Mouse (Mus musculus) limb, embryonic 11.5 days (tissue): Measurements from ENCODE around the gene Arhgef3. TPM values are rescaled to one million over a fixed set of nuclear protein-coding genes. Genes with fewer than 3 reads are reported as not detected.

Experiments used
- ATAC-seq: fragments of 200-750 bp; cut with Nextera tagmentation; 2 replicates; pipeline ENCODE4 v1.8.0; 2017; ENCODE audit warnings: low read depth; ENCODE audit not compliant: insufficient number of reproducible peaks, low FRiP score, low TSS enrichment
- DNase-seq: peaks from one replicate; pipeline ENCODE4 v3.0.0-alpha.2; 2015; ENCODE audit warnings: low spot score
- H3K27ac ChIP-seq: fragments of 300-500 bp; sonication (generic); replicated peaks from 2 replicates; pipeline ENCODE4 v1.5.1; 2014; ENCODE audit warnings: low read depth, mild to moderate bottlenecking, low read length
- H3K27me3 ChIP-seq: fragments of 300-500 bp; sonication (generic); 2 replicates; pipeline ENCODE4 v1.6.1; 2014; ENCODE audit warnings: mild to moderate bottlenecking, low read length, mixed read lengths; ENCODE audit not compliant: control insufficient read depth, insufficient read depth
- H3K36me3 ChIP-seq: fragments of 300-500 bp; sonication (generic); 2 replicates; pipeline ENCODE4 v1.6.1; 2014; ENCODE audit warnings: mild to moderate bottlenecking, low read length, moderate library complexity, mixed read lengths; ENCODE audit not compliant: control insufficient read depth, insufficient read depth
- H3K4me1 ChIP-seq: fragments of 300-500 bp; sonication (generic); 2 replicates; pipeline ENCODE4 v1.6.1; 2014; ENCODE audit warnings: low read length, mixed read lengths; ENCODE audit not compliant: control insufficient read depth, insufficient read depth
- H3K4me2 ChIP-seq: fragments of 300-500 bp; sonication (generic); 2 replicates; pipeline ENCODE4 v1.6.1; 2014; ENCODE audit warnings: low read depth, mild to moderate bottlenecking, moderate library complexity; ENCODE audit not compliant: severe bottlenecking
- H3K4me3 ChIP-seq: fragments of 300-500 bp; sonication (generic); 2 replicates; pipeline ENCODE4 v1.5.1; 2014; ENCODE audit warnings: low read depth, low read length
- H3K9ac ChIP-seq: fragments of 300-500 bp; sonication (generic); 2 replicates; pipeline ENCODE4 v1.6.1; 2014; ENCODE audit warnings: mild to moderate bottlenecking, low read length
- H3K9me3 ChIP-seq: fragments of 300-500 bp; sonication (generic); 2 replicates; pipeline ENCODE4 v1.6.1; 2016; ENCODE audit warnings: low read length; ENCODE audit not compliant: control insufficient read depth
- WGBS: fragments of 180-500 bp; shearing (Covaris S2); extraction: QIAGEN DNeasy Blood & Tissue Kit; methylation state at CpG from one replicate; pipeline ENCODE4 v1.1.7; 2014; 5-methylcytosine and 5-hydroxymethylcytosine counted together
- polyA plus RNA-seq: library from polyadenylated mRNA; unstranded; fragments of >200 nt; fragmentation: Nextera tagmentation; extraction: Ambion mirVana; gene quantifications from 2 replicates; pipeline ENCODE4 v1.2.1, GENCODE M21; 2014

Gene Arhgef3
- polyA plus RNA-seq, 1 experiment from 2014 or later, result 17.8 TPM

DNA sequence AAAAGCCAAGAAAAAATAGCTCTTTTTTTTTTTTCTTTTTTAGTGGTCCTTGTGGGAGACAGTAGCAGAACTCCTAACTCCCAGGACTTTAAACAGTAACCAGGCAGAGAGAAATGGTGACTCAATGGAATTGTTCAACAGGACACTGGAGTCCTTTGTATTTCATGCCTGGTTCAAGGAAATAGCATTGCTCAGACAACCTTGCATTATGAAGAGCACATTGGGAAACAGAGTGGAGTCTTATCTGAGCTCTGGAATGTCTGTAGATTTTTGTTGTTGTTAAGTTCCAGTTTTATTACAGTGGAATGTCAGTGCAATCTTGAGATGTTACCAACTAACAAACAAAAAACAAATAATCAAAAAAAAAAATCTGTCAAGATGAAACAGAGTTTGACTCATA, 169.3 kb downstream of the Arhgef3 start:
- DNase-seq (no peak), ATAC-seq (no peak)
- Histone ChIP-seq H3K4me3 (no peak overlapping the region), H3K9me3 (no peaks in the 10 kb centered on the region), H3K4me2 (no peak overlapping the region), H3K27me3 (no peaks in the 10 kb centered on the region), H3K9ac (no peak overlapping the region), H3K36me3 (no peaks in the 10 kb centered on the region), H3K27ac (no peak overlapping the region), H3K4me1 (peaks cover 4% of the 10 kb centered on the region; the same call in 1 of the 2 replicates)

DNA sequence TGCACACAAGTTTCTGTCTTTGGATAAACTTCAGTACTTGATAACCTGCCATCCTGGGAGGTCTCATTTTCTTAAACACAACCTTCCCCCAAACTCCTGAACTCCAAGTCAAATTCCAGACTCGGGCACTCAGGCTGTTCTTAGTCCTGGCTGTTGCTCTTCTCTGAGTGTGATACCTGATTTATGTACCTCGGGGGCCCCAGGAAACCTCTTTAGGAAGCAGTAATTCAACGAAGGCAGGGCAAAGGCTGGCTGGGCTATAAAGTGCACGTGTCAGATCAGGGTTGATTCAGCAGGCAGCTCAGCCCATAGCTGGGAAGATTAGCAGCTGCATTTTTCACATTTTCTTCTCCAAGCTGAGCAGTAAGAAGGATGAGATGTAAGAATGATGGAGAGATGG, 171.5 kb downstream of the Arhgef3 start:
- 3% methylated on average over 4 of the region's 4 CpGs for whole genome bisulfite sequencing
- Histone ChIP-seq H3K4me3 (no peak overlapping the region), H3K9ac (0 out of 2 replicates have a peak overlapping the region, but pooled peaks have one; percentile 32), H3K9me3 (no peaks in the 10 kb centered on the region), H3K27me3 (no peaks in the 10 kb centered on the region), H3K36me3 (no peaks in the 10 kb centered on the region), H3K27ac (no peak overlapping the region), H3K4me2 (no peak overlapping the region), H3K4me1 (peaks cover 4% of the 10 kb centered on the region; the same call in 1 of the 2 replicates)
- DNase-seq (peak; percentile 44), ATAC-seq (no peak)

DNA sequence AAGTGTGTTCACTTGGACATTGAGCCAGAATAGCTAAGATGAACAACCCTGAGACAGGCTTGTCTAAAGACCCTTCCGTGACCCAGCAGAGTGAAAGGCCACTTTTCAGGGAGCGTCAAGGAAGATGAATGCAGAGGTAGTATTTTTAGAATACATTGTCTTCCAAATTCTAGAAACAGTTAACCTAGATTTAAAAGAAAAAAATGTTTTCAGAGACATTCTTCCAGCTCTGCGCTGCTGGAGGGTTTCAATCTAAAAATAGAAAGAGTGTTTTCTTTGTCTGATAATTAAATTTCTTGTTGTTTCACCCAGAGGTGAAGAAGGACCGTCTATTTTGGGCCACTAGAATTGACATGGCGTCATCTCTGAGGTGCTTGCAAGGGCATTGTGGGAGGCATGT, 174.4 kb downstream of the Arhgef3 start:
- Histone ChIP-seq H3K9ac (no peak overlapping the region), H3K4me1 (peaks cover 4% of the 10 kb centered on the region; the same call in 1 of the 2 replicates), H3K4me2 (no peak overlapping the region), H3K27me3 (no peaks in the 10 kb centered on the region), H3K27ac (no peak overlapping the region), H3K9me3 (no peaks in the 10 kb centered on the region), H3K36me3 (no peaks in the 10 kb centered on the region), H3K4me3 (no peak overlapping the region)
- ATAC-seq (no peak), DNase-seq (no peak)
- 81% methylated on average over 5 of the region's 5 CpGs for WGBS

DNA sequence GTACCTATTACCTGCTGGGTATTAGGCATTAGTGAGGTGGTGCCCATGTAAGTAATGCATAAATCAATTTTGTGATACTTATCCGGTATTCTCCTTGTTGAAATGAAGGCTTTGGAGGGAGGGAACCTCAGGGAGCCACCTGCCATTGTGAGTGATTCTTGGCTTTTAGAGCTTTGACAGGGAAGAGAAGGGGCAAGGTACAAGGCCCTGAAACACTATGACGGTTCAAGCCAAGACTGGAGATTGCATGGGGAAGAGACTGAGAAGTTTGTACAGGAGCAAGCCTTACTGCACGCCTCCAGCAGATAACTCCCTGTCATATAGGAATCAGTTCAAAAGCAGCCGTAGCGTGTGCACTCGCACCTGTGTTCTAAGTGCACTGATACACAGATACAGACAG, 177.4 kb downstream of the Arhgef3 start:
- Histone ChIP-seq H3K4me3 (no peak overlapping the region), H3K4me2 (no peak overlapping the region), H3K9me3 (no peaks in the 10 kb centered on the region), H3K27me3 (no peaks in the 10 kb centered on the region), H3K27ac (no peak overlapping the region), H3K9ac (no peak overlapping the region), H3K36me3 (no peaks in the 10 kb centered on the region), H3K4me1 (no peaks in the 10 kb centered on the region)
- no peak for DNase-seq
- 92% methylated on average over 6 of the region's 6 CpGs for WGBS
- no peak for ATAC-seq

DNA sequence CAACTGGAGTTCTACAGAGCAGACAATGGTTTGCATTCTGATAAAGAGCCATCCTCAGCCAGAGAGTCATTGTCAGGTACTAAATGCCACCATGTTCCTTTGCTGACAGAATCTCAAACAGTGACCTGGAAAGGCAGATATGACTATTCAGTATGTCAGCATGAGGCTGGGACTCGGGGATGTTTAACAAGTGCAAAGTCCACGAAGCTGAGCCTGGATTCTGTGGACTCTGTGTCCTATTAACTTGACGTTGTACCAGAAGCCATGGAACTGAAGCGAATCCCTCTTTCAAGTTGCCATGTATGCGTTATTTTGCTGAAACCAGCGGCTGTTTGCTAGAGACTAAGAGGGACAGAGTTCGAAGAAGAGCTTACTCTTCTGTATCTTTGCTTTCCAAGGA, 181.1 kb downstream of the Arhgef3 start:
- ATAC-seq (no peak), DNase-seq (no peak)
- H3K9ac ChIP-seq, result no peak overlapping the region
- 90% methylated on average over 7 of the region's 7 CpGs for WGBS
- H3K4me1 ChIP-seq, result 0 out of 2 replicates have a peak, but pooled peaks cover 2% of the 10 kb centered on the region
- H3K9me3 ChIP-seq, result no peaks in the 10 kb centered on the region
- no peak overlapping the region for H3K27ac ChIP-seq
- H3K27me3 ChIP-seq, result no peaks in the 10 kb centered on the region
- H3K4me3 ChIP-seq, result no peak overlapping the region
- no peak overlapping the region for H3K4me2 ChIP-seq
- H3K36me3 ChIP-seq, result no peaks in the 10 kb centered on the region

DNA sequence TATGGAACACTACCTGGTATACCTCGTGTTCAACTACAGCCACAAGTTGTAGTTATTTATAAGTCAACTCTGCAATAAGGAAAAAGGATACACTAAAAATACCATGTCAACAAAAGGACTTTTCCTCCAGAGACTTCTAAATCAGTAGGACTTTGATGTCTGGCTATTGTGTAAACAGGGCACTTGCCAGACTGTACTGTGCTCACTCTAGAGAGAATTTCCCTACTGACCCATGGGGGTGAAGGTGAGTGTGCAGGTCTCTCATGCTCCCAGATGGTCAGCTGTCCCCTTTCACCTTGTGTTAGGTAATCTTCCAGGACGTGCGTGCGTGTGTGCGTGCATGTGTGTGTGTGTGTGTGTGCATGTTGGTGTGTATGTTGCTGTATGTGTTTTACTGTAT, 182.3 kb downstream of the Arhgef3 start:
- DNase-seq (no peak), ATAC-seq (no peak)
- H3K4me1 ChIP-seq, result 0 out of 2 replicates have a peak, but pooled peaks cover 2% of the 10 kb centered on the region
- no peaks in the 10 kb centered on the region for H3K27me3 ChIP-seq
- H3K9ac ChIP-seq, result no peak overlapping the region
- no peak overlapping the region for H3K27ac ChIP-seq
- no peaks in the 10 kb centered on the region for H3K9me3 ChIP-seq
- no peak overlapping the region for H3K4me2 ChIP-seq
- no peak overlapping the region for H3K4me3 ChIP-seq
- 86% methylated on average over 5 of the region's 5 CpGs for WGBS
- H3K36me3 ChIP-seq, result no peaks in the 10 kb centered on the region

DNA sequence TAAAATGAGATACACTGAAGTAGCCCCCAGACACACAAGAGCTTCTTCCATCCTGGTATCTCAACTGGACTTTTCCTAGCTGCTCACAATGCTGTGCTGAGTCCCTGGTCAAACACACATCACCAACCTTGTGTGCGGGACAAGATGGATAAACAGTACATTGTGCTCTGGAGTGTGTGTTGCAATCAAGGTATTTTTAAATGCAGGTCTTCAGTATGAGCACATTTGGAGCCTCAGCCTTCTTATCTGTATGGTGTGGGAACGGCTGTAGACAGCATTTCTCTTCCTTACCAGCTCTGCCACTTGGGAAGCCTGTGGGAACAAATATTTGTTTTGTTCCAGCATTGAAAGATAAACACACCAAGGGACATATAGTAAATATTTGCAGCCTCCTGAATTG, 184.2 kb downstream of the Arhgef3 start:
- ATAC-seq (no peak), DNase-seq (no peak)
- H3K9ac ChIP-seq, result no peak overlapping the region
- no peaks in the 10 kb centered on the region for H3K27me3 ChIP-seq
- no peaks in the 10 kb centered on the region for H3K36me3 ChIP-seq
- H3K27ac ChIP-seq, result no peak overlapping the region
- 82% methylated on average over 2 of the region's 2 CpGs for WGBS
- H3K4me3 ChIP-seq, result no peak overlapping the region
- no peak overlapping the region for H3K4me2 ChIP-seq
- H3K9me3 ChIP-seq, result no peaks in the 10 kb centered on the region
- H3K4me1 ChIP-seq, result 0 out of 2 replicates have a peak, but pooled peaks cover 2% of the 10 kb centered on the region

DNA sequence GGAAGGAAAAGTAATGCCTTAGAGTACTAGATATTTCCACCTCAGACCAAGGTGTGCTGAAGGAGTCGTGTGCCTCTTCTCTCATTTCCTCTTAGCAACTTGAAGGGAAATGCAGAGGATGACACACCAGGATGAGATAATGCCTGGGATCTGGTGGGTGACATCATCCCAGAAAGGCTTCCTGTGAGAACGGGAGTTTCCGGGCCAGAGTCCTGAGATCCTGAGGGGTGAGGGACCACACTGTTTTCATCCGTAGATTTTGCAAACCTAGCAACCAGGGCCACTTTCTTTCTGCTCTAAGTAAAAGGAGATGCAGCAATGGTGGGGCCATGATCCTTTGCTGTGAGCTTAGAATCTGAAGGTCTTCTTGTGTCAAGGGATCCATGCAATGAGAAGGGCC, 185.0 kb downstream of the Arhgef3 start:
- ATAC-seq, result no peak
- H3K27me3 ChIP-seq, result no peaks in the 10 kb centered on the region
- DNase-seq, result no peak
- H3K9ac ChIP-seq, result no peak overlapping the region
- 86% methylated on average over 4 of the region's 4 CpGs for WGBS
- H3K4me1 ChIP-seq, result 0 out of 2 replicates have a peak, but pooled peaks cover 2% of the 10 kb centered on the region
- H3K9me3 ChIP-seq, result no peaks in the 10 kb centered on the region
- no peak overlapping the region for H3K4me3 ChIP-seq
- H3K27ac ChIP-seq, result no peak overlapping the region
- no peak overlapping the region for H3K4me2 ChIP-seq
- no peaks in the 10 kb centered on the region for H3K36me3 ChIP-seq

DNA sequence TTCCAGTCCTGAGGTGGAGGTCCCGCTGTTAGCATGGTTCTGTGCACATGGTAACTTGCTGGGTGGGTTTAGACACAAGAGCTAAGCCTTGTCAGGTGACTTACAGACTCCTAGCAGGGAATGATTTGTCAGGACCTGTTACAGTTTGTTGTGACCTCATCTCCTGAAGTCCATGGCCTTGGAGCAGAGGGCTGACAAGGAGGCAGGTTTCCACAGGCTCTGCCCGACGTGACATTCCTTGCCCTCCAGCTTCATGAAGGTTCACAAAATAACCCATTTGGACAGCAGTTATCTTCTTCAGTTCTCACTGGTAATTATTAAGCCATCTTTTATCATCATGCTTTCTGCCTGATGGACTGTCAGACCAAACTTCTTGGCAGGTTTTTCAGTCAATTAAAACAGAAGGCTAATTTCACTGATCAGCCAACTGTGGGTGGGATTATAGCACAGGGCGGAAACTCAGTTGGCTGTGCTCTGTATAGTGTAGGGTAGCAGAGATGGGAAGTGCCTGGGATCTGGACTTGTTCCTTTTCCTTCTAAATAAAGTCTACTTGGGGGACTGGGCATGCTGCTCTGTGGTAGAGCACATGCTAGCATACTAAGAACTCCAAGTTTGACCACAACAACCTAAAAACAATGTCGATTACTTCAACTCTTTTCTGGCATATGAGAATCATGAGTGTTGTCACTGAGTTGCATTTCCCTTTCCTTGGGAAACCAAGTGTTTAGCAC, 187.2 kb downstream of the Arhgef3 start:
- 82% methylated on average over 5 of the region's 5 CpGs for WGBS
- no peak overlapping the region for H3K4me3 ChIP-seq
- no peak overlapping the region for H3K4me2 ChIP-seq
- 0 out of 2 replicates have a peak, but pooled peaks cover 2% of the 10 kb centered on the region for H3K4me1 ChIP-seq
- no peak for ATAC-seq
- no peaks in the 10 kb centered on the region for H3K9me3 ChIP-seq
- H3K27me3 ChIP-seq, result no peaks in the 10 kb centered on the region
- no peaks in the 10 kb centered on the region for H3K36me3 ChIP-seq
- H3K27ac ChIP-seq, result no peak overlapping the region
- H3K9ac ChIP-seq, result no peak overlapping the region
- DNase-seq, result no peak
